Mouse (Mus musculus): Measurements from ENCODE around the gene 1700012B09Rik. TPM values are rescaled to one million over a fixed set of nuclear protein-coding genes. Genes with fewer than 3 reads are reported as not detected.

Gene 1700012B09Rik
- polyA plus RNA-seq, 1 experiment: not detected

- Histone ChIP-seq H3K27ac (ENCODE audit: insufficient read depth, low read depth, low read length) (no peak overlapping the region), H3K4me1 (ENCODE audit: control insufficient read depth, insufficient read depth, low read length) (peaks cover 16% of the 10 kb centered on the region), H3K4me3 (ENCODE audit: insufficient read depth, low read depth, low read length) (peak overlapping the region; percentile 40)
- WGBS: 54% methylated on average over 42 of the region's 42 CpGs
- TF ChIP-seq POLR2A (IDR thresholded peaks at IDR 0.05; ENCODE audit: insufficient read depth, low read depth, low read length): no peak
- TF ChIP-seq CTCF (IDR thresholded peaks at IDR 0.05; ENCODE audit: insufficient read depth, low read depth, low read length): no peak
Observed at GRCm38 (mm10) chr9:14750901-14751502, 19.8 kb downstream of the 1700012B09Rik start.

- Histone ChIP-seq H3K4me3 (ENCODE audit: insufficient read depth, low read depth, low read length) (no peak within 1 kb of the TSS), H3K27ac (ENCODE audit: insufficient read depth, low read depth, low read length) (no peak within 1 kb of the TSS), H3K4me1 (ENCODE audit: control insufficient read depth, insufficient read depth, low read length) (peaks cover 4% of the 10 kb centered on the region; the same call in 1 of the 2 replicates)
- TF ChIP-seq POLR2A (IDR thresholded peaks at IDR 0.05; ENCODE audit: insufficient read depth, low read depth, low read length): no peak
- no peak for TF ChIP-seq CTCF (IDR thresholded peaks at IDR 0.05; ENCODE audit: insufficient read depth, low read depth, low read length)
- 77% methylated on average over 19 of the region's 19 CpGs for WGBS
Observed at GRCm38 (mm10) chr9:14740151-14740924, 30.5 kb downstream of the 1700012B09Rik start, which contains the start of gene Piwil4. Gene Piwil4 (minus strand): TSS chr9:14740733.

GRCm38 (mm10) chr9:14739498-14740150 is 31.2 kb downstream of the 1700012B09Rik start:
- 78% methylated on average over 4 of the region's 4 CpGs for WGBS
- no peak overlapping the region for H3K27ac ChIP-seq (ENCODE audit: insufficient read depth, low read depth, low read length)
- peaks cover 4% of the 10 kb centered on the region; the same call in 1 of the 2 replicates for H3K4me1 ChIP-seq (ENCODE audit: control insufficient read depth, insufficient read depth, low read length)
- TF ChIP-seq CTCF (IDR thresholded peaks at IDR 0.05; ENCODE audit: insufficient read depth, low read depth, low read length): no peak
- no peak for TF ChIP-seq POLR2A (IDR thresholded peaks at IDR 0.05; ENCODE audit: insufficient read depth, low read depth, low read length)
- no peak overlapping the region for H3K4me3 ChIP-seq (ENCODE audit: insufficient read depth, low read depth, low read length)

GRCm38 (mm10) chr9:14730941-14731541 is 39.8 kb downstream of the 1700012B09Rik start:
- Histone ChIP-seq H3K4me3 (ENCODE audit: insufficient read depth, low read depth, low read length) (no peak overlapping the region), H3K4me1 (ENCODE audit: control insufficient read depth, insufficient read depth, low read length) (peaks cover 4% of the 10 kb centered on the region; the same call in 1 of the 2 replicates), H3K27ac (ENCODE audit: insufficient read depth, low read depth, low read length) (no peak overlapping the region)
- WGBS: 75% methylated on average over 9 of the region's 9 CpGs
- TF ChIP-seq POLR2A (IDR thresholded peaks at IDR 0.05; ENCODE audit: insufficient read depth, low read depth, low read length): no peak
- no peak for TF ChIP-seq CTCF (IDR thresholded peaks at IDR 0.05; ENCODE audit: insufficient read depth, low read depth, low read length)

GRCm38 (mm10) chr9:14728365-14728764 is 42.5 kb downstream of the 1700012B09Rik start:
- TF ChIP-seq CTCF (IDR thresholded peaks at IDR 0.05; ENCODE audit: insufficient read depth, low read depth, low read length) (no peak), POLR2A (IDR thresholded peaks at IDR 0.05; ENCODE audit: insufficient read depth, low read depth, low read length) (no peak)
- 87% methylated on average over 4 of the region's 4 CpGs for WGBS
- peaks cover 4% of the 10 kb centered on the region; the same call in 1 of the 2 replicates for H3K4me1 ChIP-seq (ENCODE audit: control insufficient read depth, insufficient read depth, low read length)
- no peak overlapping the region for H3K27ac ChIP-seq (ENCODE audit: insufficient read depth, low read depth, low read length)
- H3K4me3 ChIP-seq (ENCODE audit: insufficient read depth, low read depth, low read length): no peak overlapping the region

- no peak for TF ChIP-seq POLR2A (IDR thresholded peaks at IDR 0.05; ENCODE audit: insufficient read depth, low read depth, low read length)
- no peak overlapping the region for H3K27ac ChIP-seq (ENCODE audit: insufficient read depth, low read depth, low read length)
- peaks cover 4% of the 10 kb centered on the region; the same call in 1 of the 2 replicates for H3K4me1 ChIP-seq (ENCODE audit: control insufficient read depth, insufficient read depth, low read length)
- no peak overlapping the region for H3K4me3 ChIP-seq (ENCODE audit: insufficient read depth, low read depth, low read length)
- 97% methylated on average over 4 of the region's 4 CpGs for WGBS
Observed at GRCm38 (mm10) chr9:14726629-14727028, 44.2 kb downstream of the 1700012B09Rik start.

- Histone ChIP-seq H3K4me3 (ENCODE audit: insufficient read depth, low read depth, low read length) (no peak overlapping the region), H3K27ac (ENCODE audit: insufficient read depth, low read depth, low read length) (no peak overlapping the region), H3K4me1 (ENCODE audit: control insufficient read depth, insufficient read depth, low read length) (peaks cover 2% of the 10 kb centered on the region; the same call in 1 of the 2 replicates)
- TF ChIP-seq POLR2A (IDR thresholded peaks at IDR 0.05; ENCODE audit: insufficient read depth, low read depth, low read length): no peak
- no peak for TF ChIP-seq CTCF (IDR thresholded peaks at IDR 0.05; ENCODE audit: insufficient read depth, low read depth, low read length)
- 92% methylated on average over 6 of the region's 6 CpGs for WGBS
Observed at GRCm38 (mm10) chr9:14726005-14726404, 44.8 kb downstream of the 1700012B09Rik start.

GRCm38 (mm10) chr9:14724755-14725420 is 45.9 kb downstream of the 1700012B09Rik start:
- WGBS: 90% methylated on average over 5 of the region's 5 CpGs
- H3K4me3 ChIP-seq (ENCODE audit: insufficient read depth, low read depth, low read length): no peak overlapping the region
- no peak overlapping the region for H3K27ac ChIP-seq (ENCODE audit: insufficient read depth, low read depth, low read length)
- no peaks in the 10 kb centered on the region for H3K4me1 ChIP-seq (ENCODE audit: control insufficient read depth, insufficient read depth, low read length)
- no peak for TF ChIP-seq CTCF (IDR thresholded peaks at IDR 0.05; ENCODE audit: insufficient read depth, low read depth, low read length)
- no peak for TF ChIP-seq POLR2A (IDR thresholded peaks at IDR 0.05; ENCODE audit: insufficient read depth, low read depth, low read length)
